Mouse (Mus musculus) cerebellum, adult 8-10 months (tissue): Measurements from ENCODE around the gene Ift46.

Experiments
- DNase-seq: peaks from one replicate; pipeline ENCODE4 v3.0.0; 2022

Gene Ift46

DNA sequence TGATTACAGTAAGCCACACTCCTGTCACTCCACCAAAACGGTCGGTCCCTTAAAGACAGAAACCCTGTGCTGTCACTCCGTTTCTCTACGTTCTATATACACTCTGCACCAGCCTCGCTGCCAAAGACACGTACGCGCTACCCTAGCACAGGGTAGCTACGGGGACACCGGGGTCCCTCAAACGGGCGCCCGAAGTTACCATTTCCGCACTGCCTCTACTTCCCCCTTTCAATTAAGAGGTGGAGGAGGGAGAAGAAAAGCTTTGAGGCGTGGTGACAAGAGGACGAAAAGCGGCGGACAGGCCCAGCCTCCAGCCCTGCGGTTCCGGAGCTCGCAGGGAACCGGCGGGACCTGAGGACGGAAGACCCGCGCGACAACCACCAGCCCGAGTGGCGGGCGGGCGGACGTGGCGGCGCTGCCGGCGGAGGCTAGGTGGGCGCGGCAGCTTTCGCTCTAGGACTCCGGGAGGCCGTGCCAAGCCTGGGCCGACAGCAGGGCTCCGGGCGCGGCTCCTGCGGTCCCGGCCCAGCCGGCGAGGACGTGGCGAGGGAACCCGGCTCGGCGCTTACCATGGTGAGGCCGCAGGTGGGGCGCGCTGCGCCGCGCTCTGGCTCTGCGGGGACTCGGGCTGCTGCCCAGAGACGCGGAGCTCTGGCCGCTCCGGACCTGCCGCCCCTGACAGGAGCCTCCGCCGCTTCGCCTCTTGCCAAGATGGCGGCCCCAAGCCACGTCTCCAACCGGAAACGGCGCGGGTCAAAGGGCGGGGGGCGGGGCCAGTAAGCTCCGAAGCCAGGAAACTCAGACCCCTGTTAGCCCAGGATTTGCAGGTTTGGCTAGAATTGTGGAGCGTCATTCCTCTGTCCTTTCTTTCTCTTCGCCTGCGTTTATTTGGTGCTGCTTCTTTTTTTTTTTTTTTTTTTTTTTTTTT, at the start of gene Ift46, which contains the start of gene Arcn1:
TSS of gene Ift46 (plus strand) at position 808 of the 928 bp plus-strand sequence.
TSS of gene Arcn1 (minus strand) at position 745 of the 928 bp plus-strand sequence.
- peak; percentile 80 for DNase-seq

DNA sequence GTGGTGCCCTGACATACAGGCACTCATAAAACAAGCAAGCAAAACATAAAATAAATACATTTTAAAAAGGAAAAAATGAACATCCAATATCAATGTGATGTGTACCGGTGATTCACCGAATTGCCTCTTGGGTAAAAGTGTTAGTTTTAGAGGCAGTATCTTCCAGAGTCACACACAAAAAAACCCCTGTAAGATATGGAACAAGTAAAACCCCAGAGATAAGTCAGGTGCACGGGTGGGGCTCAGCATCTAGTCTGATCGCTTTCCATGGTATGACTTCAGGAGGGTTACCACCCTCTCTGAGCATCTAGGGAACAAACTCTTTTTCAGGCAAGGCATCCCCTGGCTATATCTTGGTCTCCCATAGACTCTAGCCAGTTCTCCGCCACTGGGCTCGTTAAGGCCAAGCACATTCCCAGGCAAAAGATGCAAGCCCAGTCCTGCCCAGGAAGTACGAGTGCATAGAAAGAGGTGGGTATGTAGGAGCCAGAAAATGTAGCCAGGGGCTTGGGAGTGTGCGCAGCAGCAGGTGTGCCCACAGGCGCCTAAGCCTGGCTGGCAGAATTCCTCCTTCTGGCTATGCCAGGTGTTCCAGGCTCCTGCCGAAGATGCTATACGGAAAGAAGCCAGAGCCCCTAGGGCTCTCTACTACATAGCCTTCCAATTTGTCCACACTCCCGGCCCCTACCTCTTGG, 48.6 kb upstream of the Ift46 start:
- peak; percentile 61 for DNase-seq

DNA sequence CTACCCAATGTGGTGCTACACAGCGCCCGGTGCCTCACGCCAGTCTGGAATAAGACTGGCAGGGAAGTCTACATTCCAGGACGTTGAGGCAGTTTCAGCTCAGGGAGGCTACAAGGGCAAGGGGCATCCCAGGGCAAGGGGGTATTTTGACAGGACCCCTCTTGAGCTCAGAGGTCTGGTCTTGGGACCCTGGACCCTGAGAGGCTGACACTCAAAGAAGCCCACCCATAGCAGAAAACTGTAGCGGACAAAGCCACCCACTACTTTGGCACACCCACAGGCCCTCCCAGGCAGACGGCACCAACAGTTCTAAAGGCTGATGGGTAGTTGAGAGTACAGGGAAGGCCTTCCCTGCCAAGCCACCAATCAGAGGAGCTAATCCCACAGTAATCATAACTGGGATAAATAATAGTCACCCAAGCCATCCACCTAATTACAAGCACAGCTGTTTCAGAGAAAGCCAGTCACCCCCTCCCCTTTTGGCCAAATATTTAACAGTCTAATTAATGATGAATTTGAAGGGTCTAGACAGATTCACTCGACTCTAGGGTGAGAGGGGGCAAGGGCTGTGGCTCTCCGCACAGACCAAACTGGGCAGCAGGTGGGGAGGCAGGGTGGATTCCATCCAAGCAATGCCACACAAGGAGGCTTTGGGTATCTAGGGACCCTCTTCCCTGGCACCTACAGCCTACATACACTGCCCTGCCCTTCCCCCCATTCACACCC, 47.9 kb upstream of the Ift46 start:
- DNase-seq, result no peak

DNA sequence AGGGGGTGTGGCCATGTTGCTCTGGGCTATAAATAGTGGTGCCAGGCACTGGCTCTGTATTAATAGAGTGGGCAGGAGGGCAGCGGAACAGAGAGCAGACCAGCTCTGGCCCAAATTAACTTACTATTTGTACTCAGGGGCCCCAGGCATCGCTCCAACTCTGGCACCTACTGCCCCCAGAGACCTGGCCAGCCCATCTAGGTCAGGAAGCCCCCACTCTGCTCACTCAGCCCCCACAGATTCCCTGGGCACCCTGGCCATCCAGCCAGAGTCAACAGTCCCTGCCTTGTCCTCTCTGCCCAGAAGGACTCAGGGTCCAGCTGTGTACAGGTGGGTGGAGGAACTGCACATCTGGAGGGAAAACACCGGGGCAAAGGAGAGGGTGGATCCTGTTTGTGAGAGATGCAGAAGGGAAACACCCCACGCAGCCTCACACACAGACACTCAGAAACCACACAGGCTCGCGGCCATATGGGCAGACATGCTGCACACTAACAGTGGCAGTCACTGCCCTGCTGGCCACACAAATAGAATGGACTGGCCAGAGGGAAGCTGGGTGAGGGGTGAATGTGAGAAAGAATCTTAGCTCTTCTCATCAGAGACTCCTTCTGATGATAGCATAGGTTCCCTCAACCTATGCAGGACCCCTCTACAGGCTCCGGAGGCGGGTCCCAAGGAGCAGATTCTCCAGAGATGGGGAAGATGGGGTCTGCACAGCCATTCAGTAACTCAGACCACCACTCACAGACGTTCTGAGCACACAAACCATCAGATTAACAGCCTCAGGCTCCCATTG, 47.2 kb upstream of the Ift46 start:
- peak; percentile 65 for DNase-seq

DNA sequence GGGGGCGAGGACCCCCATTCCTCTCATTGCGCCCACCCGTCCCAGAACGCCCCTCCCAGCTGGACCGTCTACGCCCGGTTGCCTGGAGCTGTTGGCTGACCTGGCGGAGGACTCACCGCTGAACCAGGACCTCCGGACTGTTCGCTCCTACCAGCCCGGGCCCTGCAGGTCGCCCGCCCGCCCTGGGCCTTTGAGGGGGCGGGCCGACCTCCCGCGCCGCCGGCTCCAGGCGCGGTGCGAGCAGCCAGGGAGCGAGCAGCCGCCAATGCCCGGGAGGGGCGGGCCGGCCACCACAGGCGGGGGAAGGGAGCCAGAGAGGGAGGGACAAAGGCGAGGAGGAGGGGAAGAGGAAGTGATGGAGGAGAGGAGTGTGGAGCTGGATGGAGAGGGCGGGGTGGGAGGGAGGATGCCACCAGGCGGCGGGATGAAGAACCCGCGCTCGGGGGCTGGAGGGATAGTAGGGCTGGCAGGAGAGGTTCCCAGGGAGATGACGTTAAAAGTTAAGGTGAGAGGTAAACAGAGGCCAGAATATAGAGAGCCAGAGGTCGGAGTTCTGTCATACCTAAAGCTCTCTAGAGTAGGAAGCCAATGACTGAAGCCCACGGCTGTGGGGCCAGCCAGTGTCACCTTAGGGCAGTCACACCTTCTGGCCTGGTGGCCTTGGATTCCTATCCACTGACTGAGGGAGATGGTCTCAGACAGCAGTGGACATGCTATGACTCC, 46.4 kb upstream of the Ift46 start:
- peak; percentile 93 for DNase-seq

DNA sequence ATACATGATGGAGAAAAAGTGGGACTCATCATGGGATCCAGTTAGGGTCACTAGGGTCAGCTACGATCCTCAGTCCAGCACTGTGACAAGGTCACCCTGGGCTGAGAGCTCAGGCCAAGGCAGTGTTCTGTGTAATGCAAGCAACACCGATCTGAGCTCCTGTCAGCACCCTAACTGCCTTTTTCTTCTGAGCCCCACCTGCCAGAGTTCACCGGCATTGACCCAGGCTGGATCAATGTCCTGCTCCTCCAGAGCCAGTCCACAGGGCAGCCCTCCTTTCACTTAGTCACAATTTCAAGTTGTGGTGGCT, 45.9 kb upstream of the Ift46 start:
- no peak for DNase-seq

DNA sequence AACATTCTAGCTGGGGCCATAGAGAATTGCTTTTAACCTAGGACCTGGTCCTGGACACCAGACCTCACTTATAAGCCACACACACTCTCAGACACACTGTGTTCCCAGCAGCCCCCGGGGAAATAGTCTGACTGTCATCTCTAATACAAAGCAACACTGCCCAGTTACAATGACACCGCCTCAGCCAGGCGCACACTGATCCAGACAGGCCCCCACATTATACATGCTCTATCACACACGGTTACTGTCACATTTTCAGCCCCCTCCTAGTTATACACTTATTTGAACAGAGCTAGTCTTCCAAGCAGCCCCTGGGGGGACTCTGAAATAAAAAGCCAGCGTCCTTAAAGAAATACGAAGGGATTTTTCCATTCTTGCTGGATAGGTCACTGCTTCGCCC, 45.1 kb upstream of the Ift46 start:
- no peak for DNase-seq

DNA sequence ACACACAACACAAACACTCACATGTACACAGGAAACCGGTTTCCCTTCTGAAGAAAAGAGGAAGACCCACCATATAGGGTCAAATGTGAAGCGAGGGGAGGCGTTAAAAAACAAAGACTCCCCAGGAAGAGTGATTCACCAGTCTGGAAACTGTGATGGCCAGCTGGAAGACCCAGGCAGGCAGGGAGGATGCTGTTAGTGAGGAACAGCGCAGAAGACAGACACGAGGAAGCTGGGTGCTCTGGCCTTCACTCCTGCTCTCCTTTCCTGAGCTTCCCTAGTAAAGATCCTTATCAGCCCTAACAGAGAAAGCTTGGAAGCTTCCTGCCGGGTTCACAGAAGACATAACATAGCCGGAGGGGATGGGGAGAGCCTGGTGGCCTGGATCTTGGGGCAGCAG, 44.7 kb upstream of the Ift46 start:
- no peak for DNase-seq

DNA sequence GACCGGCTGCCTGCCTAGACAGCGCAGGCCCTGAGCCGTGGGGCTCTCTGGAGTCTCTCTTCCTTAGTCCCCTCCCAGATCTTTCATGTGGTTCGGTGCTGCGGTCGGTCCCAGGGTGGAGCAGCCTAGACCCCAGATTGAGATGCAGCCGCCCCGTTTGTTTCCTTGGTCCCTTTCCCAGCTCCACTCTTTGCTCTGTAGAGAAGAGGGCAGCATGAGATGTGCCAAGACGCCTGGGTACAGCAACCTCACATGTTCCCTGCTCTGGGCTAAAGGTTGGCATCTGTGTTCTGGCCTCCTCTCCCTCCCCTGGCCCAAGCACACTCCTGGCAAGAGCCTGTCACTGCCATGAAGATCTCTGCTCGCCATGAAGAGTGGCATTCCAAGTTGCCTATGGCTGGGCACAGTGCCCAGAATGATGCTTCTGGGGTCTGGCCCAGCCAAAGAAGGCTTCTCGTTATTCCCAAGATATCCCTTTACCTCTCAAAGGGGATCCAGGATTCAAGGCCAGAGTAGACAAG, 44.1 kb upstream of the Ift46 start:
- DNase-seq, result no peak

DNA sequence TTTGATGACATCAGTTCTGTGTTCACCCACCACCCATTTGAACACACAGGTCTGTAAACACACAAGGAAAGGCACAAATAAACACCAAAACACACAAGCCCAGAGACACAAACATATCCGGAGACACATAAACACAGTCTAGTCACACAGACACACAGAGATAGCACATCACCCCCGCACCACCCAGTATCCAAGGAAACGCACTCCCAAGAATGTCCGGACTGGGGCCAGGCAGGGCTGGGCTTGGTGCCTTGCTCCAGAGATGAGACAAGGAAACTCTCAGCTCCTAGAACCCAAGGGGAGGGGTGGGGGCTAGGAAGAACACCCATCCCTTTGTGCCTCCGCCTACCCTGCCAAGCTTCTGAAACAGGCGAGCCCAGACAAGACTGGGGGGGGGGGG, 43.5 kb upstream of the Ift46 start:
- DNase-seq, result no peak

DNA sequence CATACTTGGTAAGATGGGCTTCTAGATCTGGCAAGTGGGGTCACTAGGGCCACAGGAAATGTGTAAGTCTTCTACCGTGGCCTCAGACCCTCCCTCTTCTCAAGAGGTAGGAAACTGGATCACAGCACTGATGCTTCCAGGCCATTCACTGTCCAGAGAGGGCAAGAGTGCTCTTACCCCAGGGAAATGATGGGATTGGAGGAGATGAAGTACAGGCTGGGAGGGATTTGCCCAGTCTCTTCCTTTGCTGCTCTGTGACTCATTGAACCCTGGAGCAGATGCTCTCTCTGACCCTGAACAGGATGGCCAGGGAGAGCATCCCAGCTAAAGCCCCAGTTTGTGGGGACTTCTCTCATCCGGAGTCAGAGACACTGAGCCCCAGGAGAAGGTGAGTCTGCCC, 43.0 kb upstream of the Ift46 start:
- no peak for DNase-seq

DNA sequence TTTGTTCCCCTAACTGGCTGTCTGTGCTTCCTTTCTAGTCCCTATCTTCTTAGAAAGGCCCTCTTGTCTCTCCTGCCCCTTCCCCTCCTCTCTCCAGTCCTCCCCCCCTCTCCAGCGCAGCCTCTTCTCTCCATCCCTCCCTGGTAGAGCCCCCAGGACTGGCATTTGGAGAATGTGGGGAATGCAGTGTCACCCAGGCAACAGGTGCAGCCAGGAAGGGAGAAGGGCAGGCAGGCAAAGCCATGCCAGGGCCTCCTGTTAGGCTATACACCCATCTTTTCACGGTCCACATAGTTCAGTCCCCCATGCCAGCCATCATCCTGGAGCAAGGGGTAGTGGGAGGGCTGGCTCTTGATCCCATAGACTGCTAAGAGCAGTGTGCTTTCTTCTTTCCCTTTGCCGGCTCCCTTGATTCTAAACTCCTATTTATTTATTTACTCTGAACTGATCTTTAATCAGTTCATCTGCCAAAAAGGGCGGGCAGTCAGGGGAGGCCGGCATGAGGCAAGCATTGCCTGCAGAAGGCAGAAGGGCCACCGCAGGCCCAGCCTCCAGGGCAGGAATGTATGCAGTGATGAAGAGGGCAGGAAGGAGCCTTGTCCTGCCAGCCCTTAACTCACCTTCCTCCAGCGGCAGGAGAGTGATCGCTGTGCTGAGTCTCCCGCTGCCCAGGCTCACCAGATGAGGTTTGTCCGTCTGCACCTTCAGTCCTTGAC, 41.1 kb upstream of the Ift46 start:
- DNase-seq, result no peak

DNA sequence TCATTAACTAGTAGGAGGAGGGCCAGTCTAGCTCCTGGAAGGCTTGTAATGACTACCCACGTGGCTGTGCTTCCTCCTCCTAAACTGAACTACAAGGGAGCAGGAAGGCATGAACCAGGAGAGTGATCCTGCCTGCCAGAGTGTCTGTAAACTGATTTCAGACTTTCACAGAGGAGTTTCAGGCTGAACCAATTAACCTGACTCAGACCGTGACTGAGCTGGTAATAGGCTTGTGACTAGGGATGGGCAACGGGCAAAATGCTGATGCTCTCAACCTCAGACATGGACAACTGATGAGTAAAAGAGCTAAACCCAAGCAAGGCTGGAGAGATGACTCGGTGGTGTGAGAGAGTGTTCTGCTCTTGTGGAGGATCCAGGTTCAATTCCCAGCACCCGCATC, 40.3 kb upstream of the Ift46 start:
- DNase-seq, result no peak

DNA sequence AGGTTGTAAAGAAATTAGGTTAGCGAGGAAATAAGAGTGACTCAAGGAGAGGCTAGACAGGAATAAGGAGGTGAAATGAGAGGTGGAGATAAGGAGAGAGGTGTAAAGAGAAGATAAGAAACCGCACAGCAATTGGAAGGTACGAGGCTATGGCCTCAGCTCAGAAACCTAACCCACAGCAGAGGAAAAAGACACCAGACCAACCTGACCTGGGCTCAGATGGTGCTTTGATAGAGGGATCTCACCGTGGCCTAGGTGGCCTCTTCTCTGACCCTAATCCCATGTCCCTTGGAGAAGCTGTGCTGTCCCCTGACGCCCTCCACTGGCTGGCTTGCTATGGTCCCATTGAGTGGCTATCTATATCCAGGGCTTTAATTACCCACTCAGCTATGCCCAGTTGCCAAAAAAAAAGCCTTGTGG, 35.6 kb upstream of the Ift46 start:
- no peak for DNase-seq

DNA sequence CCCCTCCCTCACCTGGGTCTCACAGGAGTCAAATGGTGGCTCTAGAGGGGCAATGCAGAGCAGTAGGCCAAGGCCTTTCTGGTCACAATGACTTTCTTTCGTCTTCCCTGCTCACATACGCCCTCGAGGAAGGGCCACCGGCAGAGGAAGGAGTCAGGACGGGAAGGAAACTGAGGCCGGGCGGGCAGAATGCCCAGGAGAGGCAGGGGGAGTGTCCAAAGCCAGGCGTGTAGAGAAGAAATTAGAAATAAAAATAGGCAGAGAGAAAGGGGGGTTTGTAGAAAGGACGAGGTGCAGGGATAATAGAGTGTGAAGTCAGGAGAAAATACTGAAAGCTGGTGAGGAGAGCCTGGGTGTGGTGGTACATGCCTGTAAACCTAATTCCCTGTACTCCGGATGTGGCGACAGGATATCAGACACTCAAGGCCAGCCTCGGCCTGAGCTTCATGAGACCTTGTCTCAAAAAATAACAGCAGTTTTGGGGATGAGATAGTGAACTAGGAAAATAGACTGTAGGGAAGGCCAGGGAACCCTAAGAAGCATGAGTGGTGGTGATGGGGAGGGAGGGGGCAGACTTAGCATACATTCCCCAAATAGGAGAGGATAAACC, 34.7 kb upstream of the Ift46 start:
- DNase-seq, result no peak

DNA sequence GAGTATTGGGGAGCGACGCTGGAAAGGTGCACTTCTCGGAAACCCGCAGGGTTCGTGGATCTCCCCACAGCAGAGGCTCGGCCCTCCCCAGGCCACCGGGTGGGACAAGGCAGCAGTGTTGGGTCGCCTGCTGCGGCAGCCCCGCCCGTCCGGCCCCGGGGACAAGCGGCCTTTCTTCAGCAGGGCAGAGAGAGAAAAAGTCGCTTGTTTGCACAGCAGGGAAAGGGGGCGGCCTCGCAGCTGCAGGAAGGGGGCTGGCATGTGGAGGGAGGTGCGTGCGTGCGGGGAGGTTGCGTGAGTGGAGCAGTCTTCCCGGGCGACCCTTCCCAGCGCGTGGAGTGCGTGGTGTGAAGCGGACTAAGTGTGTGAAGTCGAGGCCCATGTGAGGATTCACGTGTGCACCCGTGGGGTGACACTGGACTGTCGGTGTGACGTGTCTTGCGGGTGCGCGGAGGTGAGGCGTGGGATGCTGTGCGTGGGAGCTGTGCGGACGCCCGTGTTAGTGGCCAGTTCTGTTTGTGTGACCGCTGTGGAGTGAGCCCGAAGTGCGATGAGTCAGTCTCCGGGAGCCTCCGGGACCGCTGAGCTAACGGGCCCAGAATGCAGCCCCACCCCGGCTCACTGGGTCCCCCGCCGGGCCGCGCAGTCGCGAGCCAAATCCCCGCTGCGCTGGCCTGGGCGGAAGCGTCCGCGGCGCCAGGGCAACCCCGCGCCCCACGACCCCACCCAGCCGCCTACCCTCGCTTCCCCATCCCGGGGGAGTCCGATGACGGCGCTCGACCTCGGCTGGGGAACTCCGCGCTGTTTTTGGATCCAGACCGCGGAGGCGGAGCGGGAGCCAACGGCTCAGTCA, 33.8 kb upstream of the Ift46 start:
- peak; percentile 50 for DNase-seq

DNA sequence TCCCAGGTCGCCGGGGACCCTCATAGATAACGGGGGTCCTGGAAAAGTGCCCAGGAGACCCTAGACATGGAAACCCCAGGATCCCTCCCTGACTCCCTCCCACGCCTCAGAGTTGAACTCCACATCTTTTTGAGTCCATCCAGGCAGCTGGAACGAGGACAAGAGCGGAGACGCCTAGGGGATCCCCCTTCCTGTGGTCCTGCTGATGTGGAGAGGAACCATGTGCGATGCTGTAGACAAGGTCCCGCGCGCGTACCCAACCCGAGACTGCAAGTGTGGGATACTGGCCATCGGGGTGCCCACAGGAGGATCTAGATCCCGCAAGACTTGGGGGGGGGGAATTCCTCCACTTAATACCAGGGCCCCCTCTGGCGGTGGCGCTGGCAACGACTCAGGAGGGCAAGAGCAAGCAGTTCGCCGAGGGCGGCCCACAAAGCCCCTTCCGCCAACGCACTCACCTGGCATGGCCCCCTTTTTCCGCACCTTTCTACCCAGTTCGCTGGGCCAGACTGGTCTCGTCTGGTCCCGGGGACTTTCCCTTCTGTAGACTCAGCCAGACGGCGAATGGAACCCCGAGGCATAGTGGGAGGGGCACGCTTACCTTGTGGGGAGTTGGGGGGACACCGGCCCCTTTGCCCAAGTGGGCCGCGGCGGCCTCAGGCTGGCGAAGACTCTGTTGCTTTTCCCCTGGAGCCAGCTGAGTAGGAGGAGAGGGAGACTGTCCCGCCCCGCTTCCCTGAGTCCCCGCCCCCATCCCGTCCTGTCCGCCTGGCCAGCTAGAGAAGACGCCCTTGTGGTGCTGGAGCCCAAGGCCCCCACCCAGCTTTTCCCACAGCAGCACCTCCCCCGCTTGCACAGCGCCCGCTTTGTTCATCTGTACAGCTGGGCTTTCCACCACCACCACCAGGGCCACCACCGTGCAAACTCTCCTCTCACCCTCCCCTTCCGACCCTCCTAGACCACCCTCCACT, 32.9 kb upstream of the Ift46 start, which contains the start of gene Phldb1:
TSS of gene Phldb1 (minus strand) at position 675 of the 971 bp plus-strand sequence.
- DNase-seq, result no peak

DNA sequence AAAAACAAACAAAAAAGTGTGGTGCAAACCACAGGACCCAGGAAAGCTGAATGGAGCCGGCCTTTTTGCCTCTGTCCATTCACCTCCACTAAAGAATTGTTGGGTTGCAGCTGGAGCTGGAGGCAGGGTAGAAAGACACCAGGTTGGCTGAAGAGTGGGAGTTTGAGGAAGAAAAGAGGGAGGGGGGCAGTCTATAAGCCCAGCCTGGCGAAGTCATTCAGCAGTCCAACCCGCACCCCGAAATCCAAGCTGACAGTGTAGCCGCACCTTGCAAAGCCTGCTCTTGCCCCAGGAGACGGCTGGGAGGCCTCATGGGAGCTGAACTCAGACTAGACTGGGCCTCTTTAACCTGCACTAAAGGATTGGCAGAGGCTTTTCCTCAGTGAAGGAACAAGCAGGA, 31.8 kb upstream of the Ift46 start:
- no peak for DNase-seq
